Mouse (Mus musculus) telencephalon, adult 2 months (tissue): ENCODE data around the gene Olfr741.

Experiments used
- DNase-seq: peaks from one replicate; pipeline ENCODE4 v3.0.0-alpha.2; 2011; ENCODE audit warnings: low read depth, low spot score

Gene Olfr741

GRCm38 (mm10) chr14:50472438-50472837, at the start of gene Olfr741:
Gene Olfr741, plus strand, starts transcription at chr14:50472738.
- no peak for DNase-seq

- DNase-seq: no peak
Observed at GRCm38 (mm10) chr14:50445245-50445644, 27.3 kb upstream of the Olfr741 start, which contains the start of gene Olfr740. Gene Olfr740, plus strand, starts transcription at chr14:50445545.

GRCm38 (mm10) chr14:50478406-50478805, 5.9 kb downstream of the Olfr741 start:
- no peak for DNase-seq

GRCm38 (mm10) chr14:50503300-50503699, 30.8 kb downstream of the Olfr741 start, which contains the start of gene Olfr742:
Gene Olfr742, plus strand, starts transcription at chr14:50503600.
- DNase-seq: no peak

GRCm38 (mm10) chr14:50521539-50521938, 49.0 kb downstream of the Olfr741 start, which contains the start of gene Olfr743:
Gene Olfr743, plus strand, starts transcription at chr14:50521839.
- DNase-seq: no peak
